Mouse (Mus musculus): ENCODE data around the gene Itk. TPM values are rescaled to one million over a fixed set of nuclear protein-coding genes. Genes with fewer than 3 reads are reported as not detected.

Itk gene
- polyA plus RNA-seq, 1 experiment from 2014 or later: 0.17 TPM

DNA sequence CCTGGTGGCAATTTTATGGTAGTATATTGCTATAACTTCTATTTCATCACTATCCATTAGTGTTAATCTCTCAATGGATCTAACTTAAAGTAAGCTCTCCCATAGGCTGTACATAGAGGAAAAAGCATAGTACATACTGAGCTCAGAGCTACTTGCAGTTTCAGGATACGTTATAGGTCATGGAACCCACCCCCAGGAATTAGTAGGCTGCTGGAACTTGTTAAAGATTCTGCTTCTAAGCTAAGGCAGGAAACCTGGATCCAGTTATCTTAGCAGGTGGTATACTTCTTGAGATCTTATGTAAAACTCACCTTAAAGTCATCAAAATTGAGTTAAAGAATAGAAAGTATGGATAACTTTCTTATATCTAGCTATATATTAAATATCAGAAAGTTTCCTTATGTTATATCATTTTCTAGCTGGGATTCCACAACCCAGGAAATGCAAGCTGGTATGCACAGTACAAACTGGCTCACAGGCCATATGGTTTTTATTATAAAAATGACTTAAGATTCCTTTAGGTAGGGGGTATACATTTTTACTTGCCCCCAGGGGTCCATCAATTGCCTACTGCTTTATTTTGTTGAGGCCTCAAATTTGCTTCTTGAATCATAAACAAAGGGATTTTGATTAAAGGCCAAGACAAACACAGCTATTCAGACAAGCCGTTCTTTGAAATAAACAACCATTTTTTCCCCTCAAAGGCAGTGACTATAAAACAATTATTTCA is 39.5 kb downstream of the Itk start:
- Histone ChIP-seq H3K79me2 (ENCODE audit: inconsistent target) (no peaks in the 10 kb centered on the region), H3K27ac (no peak overlapping the region), H3K4me3 (ENCODE audit: inconsistent target) (no peak overlapping the region), H3K36me3 (ENCODE audit: inconsistent target) (no peaks in the 10 kb centered on the region)
- WGBS (ENCODE audit: missing documents): 95% methylated on average over 2 of the region's 2 CpGs

DNA sequence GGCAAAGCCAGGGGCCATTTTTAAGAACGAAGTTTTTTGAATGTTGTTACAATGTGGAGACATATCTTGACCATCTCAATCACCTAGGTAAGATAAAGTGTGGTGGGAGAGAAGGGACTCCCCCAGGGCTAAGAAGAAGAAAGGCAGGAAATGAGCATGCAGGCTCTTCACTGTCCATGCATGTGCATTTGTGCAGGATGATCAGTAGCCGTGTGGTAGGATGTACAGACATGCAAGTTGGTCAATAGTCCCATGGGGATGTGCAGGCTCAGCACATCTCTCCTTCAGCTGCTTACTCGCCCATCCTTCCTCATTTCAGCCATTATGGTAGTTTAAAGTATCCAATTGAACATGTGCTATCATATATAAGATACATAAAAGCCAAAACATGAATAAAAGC is 40.9 kb downstream of the Itk start:
- no peak overlapping the region for H3K27ac ChIP-seq
- H3K79me2 ChIP-seq (ENCODE audit: inconsistent target): no peaks in the 10 kb centered on the region
- H3K4me3 ChIP-seq (ENCODE audit: inconsistent target): no peak overlapping the region
- H3K36me3 ChIP-seq (ENCODE audit: inconsistent target): no peaks in the 10 kb centered on the region
- 93% methylated on average over 3 of the region's 3 CpGs for WGBS (ENCODE audit: missing documents)

DNA sequence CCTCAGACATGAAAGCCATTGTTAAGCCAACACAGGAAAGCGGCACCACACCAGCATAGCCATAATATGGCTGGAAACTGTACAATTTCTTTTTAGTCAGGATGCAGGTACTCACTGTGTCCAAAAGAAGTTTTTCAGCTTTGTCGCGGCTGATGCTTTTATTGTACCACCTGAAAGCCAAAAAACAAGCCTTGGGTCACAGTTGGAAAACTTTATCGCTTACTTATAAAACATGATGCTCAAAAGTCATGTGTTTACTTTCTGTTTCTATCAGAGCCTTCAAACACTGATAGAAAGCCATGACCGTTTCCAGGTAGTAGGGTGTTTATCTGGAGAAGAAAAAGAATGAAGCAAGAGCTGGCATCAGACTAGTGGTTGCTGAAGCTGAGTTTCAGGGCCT is 41.6 kb downstream of the Itk start:
- no peak overlapping the region for H3K27ac ChIP-seq
- 88% methylated on average over 5 of the region's 5 CpGs for whole genome bisulfite sequencing (ENCODE audit: missing documents)
- no peak overlapping the region for H3K4me3 ChIP-seq (ENCODE audit: inconsistent target)
- no peaks in the 10 kb centered on the region for H3K36me3 ChIP-seq (ENCODE audit: inconsistent target)
- H3K79me2 ChIP-seq (ENCODE audit: inconsistent target): no peaks in the 10 kb centered on the region

DNA sequence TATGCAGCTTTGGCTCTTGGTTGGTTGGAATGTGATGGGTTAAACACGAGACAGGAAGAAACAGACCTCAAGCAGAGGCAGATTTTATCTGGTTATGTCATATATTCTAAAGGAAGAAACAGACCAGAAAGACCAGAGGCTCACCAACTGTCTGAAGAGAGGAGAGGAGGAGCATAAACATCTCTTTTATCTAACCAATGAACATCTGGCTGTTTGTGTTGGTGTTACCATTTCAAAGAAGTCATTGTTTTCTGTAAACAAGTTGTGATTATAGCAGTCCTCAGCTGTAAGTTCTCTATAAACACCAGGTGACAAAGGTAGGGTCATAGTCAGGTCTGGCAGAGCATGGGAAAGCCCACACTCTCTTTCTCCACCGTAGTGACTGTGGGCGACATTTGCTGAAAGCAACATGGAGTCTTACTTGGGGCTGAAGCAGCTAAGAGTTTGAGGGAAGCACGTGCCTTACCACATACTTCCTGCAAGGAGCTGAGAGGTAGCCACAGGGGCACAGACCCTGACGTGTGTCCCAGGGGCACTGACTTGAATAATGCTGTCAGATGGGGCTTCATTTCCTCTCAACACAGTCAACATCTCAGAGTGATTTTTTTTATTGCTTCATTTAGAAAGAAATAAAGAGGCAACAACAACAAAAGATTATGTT is 45.3 kb downstream of the Itk start:
- no peak overlapping the region for H3K4me3 ChIP-seq (ENCODE audit: inconsistent target)
- H3K27ac ChIP-seq: no peak overlapping the region
- no peaks in the 10 kb centered on the region for H3K36me3 ChIP-seq (ENCODE audit: inconsistent target)
- no peaks in the 10 kb centered on the region for H3K79me2 ChIP-seq (ENCODE audit: inconsistent target)
- WGBS (ENCODE audit: missing documents): 19% methylated on average over 5 of the region's 5 CpGs

DNA sequence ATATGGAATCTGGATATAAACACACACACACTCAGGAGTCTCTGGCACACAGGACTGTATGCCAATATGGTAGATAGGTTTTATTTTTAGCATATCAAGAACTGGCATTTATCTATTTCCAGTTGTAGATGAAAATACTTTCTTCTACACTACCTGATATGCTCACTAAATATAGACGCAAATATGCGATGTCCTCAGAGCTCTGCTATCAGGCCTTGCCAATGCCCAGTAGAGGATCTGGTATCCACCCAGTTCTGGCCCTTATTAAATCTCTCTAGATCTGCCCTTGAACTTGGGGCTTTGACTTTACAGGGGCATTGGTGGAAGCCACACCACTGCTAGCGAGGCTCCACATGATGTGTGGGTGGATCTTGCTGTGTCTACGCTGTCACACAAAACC is 47.4 kb downstream of the Itk start:
- H3K4me3 ChIP-seq (ENCODE audit: inconsistent target): no peak overlapping the region
- WGBS (ENCODE audit: missing documents): 97% methylated on average over 4 of the region's 4 CpGs
- no peak overlapping the region for H3K27ac ChIP-seq
- no peaks in the 10 kb centered on the region for H3K36me3 ChIP-seq (ENCODE audit: inconsistent target)
- H3K79me2 ChIP-seq (ENCODE audit: inconsistent target): no peaks in the 10 kb centered on the region

DNA sequence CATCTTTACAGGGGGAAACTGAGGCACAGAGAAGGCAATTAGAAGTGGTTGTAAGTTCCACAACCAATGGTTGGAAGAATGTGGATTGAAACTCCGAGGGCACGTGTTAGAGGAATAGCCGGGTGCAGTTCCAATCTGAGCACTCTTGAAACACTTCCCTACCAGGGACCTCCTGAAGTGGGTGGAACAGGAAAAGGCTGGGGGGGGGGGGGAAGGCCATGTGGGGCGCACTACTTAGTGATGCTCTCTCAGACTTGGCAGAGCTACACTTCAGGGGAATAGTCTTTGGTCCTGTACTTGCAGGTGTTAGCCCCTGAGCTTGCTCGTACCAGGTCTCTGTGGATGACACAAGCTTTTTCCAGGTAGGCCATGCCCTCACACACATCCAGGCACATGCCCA is 53.3 kb downstream of the Itk start:
- H3K36me3 ChIP-seq (ENCODE audit: inconsistent target): no peaks in the 10 kb centered on the region
- no peak overlapping the region for H3K4me3 ChIP-seq (ENCODE audit: inconsistent target)
- H3K27ac ChIP-seq: no peak overlapping the region
- WGBS (ENCODE audit: missing documents): 33% methylated on average over 5 of the region's 5 CpGs
- no peaks in the 10 kb centered on the region for H3K79me2 ChIP-seq (ENCODE audit: inconsistent target)

DNA sequence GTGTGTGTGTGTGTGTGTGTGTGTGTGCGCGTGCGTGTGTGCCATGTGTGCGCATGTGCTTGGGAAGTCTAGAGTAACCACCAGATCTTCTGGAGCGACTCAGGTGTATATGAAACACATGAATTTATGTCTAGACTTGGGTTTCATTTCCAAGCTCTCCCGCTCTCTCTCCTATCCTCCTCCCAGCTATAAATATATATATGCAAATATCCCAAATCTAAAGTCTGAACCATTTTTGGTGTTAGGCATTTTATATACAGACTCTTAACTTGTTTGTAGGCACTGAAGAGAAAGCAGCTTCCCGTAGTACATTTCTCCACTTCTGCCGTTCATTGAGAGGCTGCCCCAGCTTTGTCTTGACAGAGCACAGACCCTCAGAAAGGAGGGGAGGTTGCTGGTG is 57.1 kb downstream of the Itk start:
- H3K4me3 ChIP-seq (ENCODE audit: inconsistent target): no peak overlapping the region
- H3K79me2 ChIP-seq (ENCODE audit: inconsistent target): no peaks in the 10 kb centered on the region
- WGBS (ENCODE audit: missing documents): 91% methylated on average over 8 of the region's 8 CpGs
- no peak overlapping the region for H3K27ac ChIP-seq
- no peaks in the 10 kb centered on the region for H3K36me3 ChIP-seq (ENCODE audit: inconsistent target)

DNA sequence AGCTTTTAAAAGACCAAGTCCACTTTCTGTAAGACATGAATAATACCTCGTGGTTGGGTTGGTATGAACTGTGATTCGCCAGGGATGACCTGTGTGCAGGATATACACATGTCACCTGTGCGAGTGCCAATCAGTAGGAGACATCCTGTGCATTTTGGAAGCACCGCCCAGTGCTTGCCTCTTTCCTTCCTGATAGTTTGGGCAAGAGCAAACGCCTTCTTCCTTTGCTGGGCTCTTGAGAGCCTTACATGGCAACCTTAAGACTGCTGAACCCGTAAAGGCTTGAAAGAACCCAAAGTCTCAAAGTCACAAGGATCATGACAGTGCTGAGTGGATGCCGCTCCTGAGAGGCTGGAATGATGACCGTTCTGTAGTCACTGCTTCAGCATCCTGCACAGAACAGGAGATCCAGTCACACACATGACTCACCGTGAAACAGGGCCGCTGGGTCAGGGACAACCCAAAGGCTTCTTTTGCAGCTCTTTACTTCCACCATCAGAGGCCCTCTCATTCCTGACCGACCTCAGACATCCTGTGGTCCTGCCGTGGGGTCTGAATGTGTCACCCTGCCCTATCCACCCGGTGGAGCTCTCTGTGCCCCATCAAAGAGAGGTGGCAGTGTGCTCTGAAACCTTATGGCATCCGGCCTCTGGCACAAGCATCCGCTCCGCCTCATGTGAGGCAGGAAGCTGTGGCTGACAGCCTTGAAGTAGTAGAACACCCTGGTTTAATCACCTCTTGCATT is 62.9 kb downstream of the Itk start:
- Histone ChIP-seq H3K4me3 (ENCODE audit: inconsistent target) (no peak overlapping the region), H3K27ac (no peak overlapping the region), H3K79me2 (ENCODE audit: inconsistent target) (no peaks in the 10 kb centered on the region), H3K36me3 (ENCODE audit: inconsistent target) (no peaks in the 10 kb centered on the region)
- WGBS (ENCODE audit: missing documents): 40% methylated on average over 16 of the region's 16 CpGs

DNA sequence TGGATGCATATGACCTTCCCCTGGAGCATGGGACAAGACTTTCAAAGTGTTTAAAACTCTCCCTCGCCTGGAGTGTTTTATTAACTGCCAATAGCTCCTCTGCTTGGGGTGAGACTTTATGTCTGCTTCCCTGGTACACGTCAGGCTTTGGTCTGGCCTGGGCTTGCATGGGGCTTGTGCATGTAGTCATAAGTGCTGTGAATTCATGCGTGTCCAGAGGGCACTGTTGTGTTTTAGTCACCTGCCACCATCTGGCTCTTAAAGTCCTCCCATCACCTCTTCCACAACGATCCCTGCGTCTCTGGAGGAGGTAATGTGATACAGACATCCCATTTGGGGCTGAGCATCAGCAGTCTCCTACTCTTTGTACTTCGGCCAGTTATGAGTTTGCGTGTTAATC is 67.8 kb downstream of the Itk start:
- no peaks in the 10 kb centered on the region for H3K79me2 ChIP-seq (ENCODE audit: inconsistent target)
- H3K36me3 ChIP-seq (ENCODE audit: inconsistent target): no peaks in the 10 kb centered on the region
- no peak overlapping the region for H3K4me3 ChIP-seq (ENCODE audit: inconsistent target)
- H3K27ac ChIP-seq: no peak overlapping the region
- 90% methylated on average over 7 of the region's 7 CpGs for WGBS (ENCODE audit: missing documents)

DNA sequence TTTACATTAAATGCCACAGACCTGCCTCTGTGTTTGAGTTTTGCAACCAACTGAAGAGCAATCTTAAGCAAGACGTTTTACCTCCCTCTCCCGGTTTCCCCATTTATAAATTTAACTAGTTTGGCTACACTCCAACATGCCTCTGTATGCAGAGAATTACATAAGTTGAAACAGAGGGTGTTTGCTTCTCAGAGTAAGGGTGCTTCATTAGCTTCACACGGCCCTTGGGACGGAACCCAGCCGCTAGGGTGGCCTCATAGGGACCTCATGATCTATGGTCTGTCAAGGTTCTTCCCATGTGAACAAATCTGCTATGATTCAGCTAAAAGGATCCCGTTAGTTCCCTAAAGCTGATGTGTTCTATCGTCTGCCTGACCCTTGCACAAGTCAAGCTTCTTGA is 74.8 kb downstream of the Itk start:
- H3K27ac ChIP-seq: peak overlapping the region; percentile 80
- H3K79me2 ChIP-seq (ENCODE audit: inconsistent target): peaks cover 21% of the 10 kb centered on the region
- no peak overlapping the region for H3K4me3 ChIP-seq (ENCODE audit: inconsistent target)
- no peaks in the 10 kb centered on the region for H3K36me3 ChIP-seq (ENCODE audit: inconsistent target)
- under 1% methylated on average over 7 of the region's 7 CpGs for WGBS (ENCODE audit: missing documents)

DNA sequence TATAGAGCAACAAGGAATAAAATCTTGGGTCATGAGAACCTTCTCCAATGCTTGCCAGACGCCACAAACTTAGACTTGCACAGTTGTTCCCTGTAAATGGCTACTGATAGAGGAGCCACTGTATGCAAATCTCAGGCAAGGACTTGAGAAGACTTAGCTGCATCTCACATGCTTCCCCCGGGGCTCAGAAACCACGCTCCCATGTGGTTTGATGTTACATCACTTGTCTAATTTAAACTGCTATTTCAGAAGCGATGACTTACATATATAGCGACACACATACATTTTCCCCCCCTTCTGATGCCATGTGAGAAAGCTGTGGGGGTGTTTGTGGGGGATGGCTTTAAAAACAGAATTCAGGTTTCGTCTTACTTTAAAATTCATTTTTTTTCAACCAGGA is 75.5 kb downstream of the Itk start:
- no peak overlapping the region for H3K4me3 ChIP-seq (ENCODE audit: inconsistent target)
- 1% methylated on average over 6 of the region's 6 CpGs for WGBS (ENCODE audit: missing documents)
- H3K79me2 ChIP-seq (ENCODE audit: inconsistent target): peaks cover 28% of the 10 kb centered on the region
- no peaks in the 10 kb centered on the region for H3K36me3 ChIP-seq (ENCODE audit: inconsistent target)
- peak overlapping the region; percentile 80 for H3K27ac ChIP-seq

DNA sequence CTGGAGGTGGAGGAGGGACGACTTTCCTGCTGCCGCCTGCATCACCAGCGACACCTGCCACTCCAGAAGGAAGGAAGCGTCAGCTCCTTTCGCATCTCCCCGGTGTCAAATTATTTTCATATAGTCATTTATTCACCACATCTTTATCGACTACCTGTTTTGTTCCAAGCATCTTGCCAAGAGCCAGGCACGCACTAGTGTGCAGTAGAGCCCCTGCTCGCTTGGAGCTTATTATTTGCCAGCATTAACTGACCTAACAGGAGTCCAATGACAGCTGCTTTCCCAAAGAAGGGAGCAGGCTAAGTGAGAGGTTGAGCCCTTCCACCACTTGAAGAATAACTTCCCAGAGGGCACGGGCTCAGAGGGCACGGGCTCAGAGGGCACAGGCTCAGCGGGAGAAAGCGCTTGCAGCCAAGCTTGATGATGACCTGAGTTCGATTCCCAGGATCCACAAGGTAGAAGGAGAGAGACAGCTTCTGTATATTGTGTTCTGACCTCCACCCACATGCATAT is 76.7 kb downstream of the Itk start, which contains the start of gene Cyfip2:
TSS of gene Cyfip2 (minus strand) at position 337 of the 513 bp plus-strand sequence.
- H3K36me3 ChIP-seq (ENCODE audit: inconsistent target): no peaks in the 10 kb centered on the region
- peak within 1 kb of the TSS; percentile 63 for H3K4me3 ChIP-seq (ENCODE audit: inconsistent target)
- peak within 1 kb of the TSS; percentile 80 for H3K27ac ChIP-seq
- peaks cover 40% of the 10 kb centered on the region for H3K79me2 ChIP-seq (ENCODE audit: inconsistent target)
- 13% methylated on average over 13 of the region's 14 CpGs for WGBS (ENCODE audit: missing documents)

DNA sequence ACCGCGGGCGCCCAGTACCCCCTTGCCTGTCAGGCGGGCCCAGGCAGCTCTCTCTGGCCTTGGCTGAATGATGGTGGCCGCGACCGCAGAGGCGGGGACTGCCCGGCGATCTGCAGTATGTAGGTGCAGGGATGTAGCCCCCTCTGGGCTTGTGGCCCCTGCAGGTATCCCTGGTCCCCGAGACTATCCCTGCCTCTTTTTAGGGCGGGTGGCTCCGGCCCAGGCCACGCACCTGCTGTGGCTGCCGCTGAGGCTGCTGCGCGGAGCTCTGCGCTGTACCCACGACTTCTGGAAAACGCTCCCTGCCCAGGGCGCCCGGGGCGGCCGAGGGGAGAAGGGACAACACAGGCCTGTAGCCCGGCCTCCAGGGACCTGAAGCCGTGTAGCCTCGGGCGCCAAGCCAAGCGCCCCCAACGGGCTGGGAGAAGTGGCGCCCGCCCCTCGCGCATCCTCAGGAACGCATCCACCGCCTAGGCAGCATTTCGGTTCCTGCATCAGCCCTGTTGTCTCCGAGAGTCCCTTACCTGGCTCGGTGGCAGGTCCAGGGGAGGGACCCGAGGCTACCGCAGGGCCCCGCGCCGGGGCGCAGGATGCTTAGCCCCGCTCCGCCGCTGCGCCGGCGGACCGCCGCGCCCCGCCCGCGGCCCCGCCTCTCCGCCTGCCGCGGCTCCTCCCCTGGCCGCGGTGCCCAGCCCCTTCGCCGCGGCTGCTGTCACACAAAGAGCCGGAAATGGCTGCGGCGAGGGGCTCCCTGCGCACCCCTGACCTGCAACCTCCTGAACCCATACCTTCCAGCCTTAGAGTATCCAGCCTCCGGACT is 77.4 kb downstream of the Itk start:
- WGBS (ENCODE audit: missing documents): under 1% methylated on average over 46 of the region's 71 CpGs
- H3K36me3 ChIP-seq (ENCODE audit: inconsistent target): no peaks in the 10 kb centered on the region
- peak overlapping the region; percentile 70 for H3K27ac ChIP-seq
- H3K79me2 ChIP-seq (ENCODE audit: inconsistent target): peaks cover 47% of the 10 kb centered on the region
- H3K4me3 ChIP-seq (ENCODE audit: inconsistent target): peak overlapping the region; percentile 63

DNA sequence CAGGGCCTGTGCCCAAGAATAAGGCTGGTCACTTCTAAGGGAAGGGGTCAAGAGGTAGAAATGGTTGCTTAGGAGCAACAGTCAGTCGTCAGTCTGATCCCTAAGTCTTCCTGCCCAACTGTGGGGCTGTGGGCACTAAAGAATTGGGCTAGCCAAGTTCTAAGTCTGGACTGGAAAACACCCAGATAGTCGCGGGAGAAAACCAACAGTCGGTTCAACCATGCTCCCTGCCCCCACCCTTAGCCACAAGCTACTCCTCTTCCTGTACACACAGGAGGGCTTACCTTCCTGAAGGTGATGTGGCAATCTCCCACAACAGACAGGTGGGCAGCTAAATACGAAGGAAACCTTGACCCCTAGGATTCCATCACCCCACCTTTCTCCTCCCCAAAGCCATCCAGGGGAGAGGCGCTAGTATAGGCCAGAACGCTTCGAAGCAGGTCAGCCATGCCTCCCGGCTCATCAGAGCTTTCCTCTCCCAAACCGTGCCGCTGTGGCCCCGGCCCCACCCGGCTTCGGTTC is 78.1 kb downstream of the Itk start:
- H3K27ac ChIP-seq: peak overlapping the region; percentile 36

More for the DNA sequence above, 78.1 kb downstream of the Itk start:
- peaks cover 54% of the 10 kb centered on the region for H3K79me2 ChIP-seq (ENCODE audit: inconsistent target)
- no peaks in the 10 kb centered on the region for H3K36me3 ChIP-seq (ENCODE audit: inconsistent target)
- H3K4me3 ChIP-seq (ENCODE audit: inconsistent target): peak overlapping the region; percentile 63
- WGBS (ENCODE audit: missing documents): 3% methylated on average over 13 of the region's 14 CpGs
